Mouse (Mus musculus) heart, embryonic 13.5 days (tissue): Measurements from ENCODE around the gene Maml3. TPM values are rescaled to one million over a fixed set of nuclear protein-coding genes. Genes with fewer than 3 reads are reported as not detected.

ENCODE experiments used
- ATAC-seq: fragments of 200-750 bp; cut with Nextera tagmentation; 2 replicates; pipeline ENCODE4 v1.8.0; 2017; ENCODE audit warnings: moderate TSS enrichment; ENCODE audit not compliant: insufficient number of reproducible peaks, low FRiP score, low TSS enrichment; ENCODE audit errors: extremely low read depth
- H3K27ac ChIP-seq: fragments of 300-500 bp; sonication (generic); replicated peaks from 2 replicates; pipeline ENCODE4 v1.5.1; 2015; ENCODE audit warnings: moderate library complexity, mild to moderate bottlenecking, inconsistent platforms
- H3K27me3 ChIP-seq: fragments of 300-500 bp; sonication (generic); replicated peaks from 2 replicates; pipeline ENCODE4 v1.6.1; 2015; ENCODE audit warnings: mild to moderate bottlenecking, inconsistent platforms
- H3K36me3 ChIP-seq: fragments of 300-500 bp; sonication (generic); 2 replicates; pipeline ENCODE4 v1.6.1; 2015; ENCODE audit warnings: mild to moderate bottlenecking, inconsistent platforms
- H3K4me1 ChIP-seq: fragments of 300-500 bp; sonication (generic); 2 replicates; pipeline ENCODE4 v1.6.1; 2015; ENCODE audit warnings: inconsistent platforms
- H3K4me2 ChIP-seq: fragments of 300-500 bp; sonication (generic); 2 replicates; pipeline ENCODE4 v1.6.1; 2015; ENCODE audit warnings: inconsistent platforms, mild to moderate bottlenecking, moderate library complexity
- H3K4me3 ChIP-seq: fragments of 300-500 bp; sonication (generic); 2 replicates; pipeline ENCODE4 v1.5.1; 2015; ENCODE audit warnings: moderate library complexity, mild to moderate bottlenecking, inconsistent platforms
- H3K9ac ChIP-seq: fragments of 300-500 bp; sonication (generic); 2 replicates; pipeline ENCODE4 v1.6.1; 2015; ENCODE audit warnings: inconsistent platforms, mild to moderate bottlenecking, moderate library complexity
- H3K9me3 ChIP-seq: fragments of 300-500 bp; sonication (generic); 2 replicates; pipeline ENCODE4 v1.6.1; 2016; ENCODE audit warnings: inconsistent platforms
- WGBS: fragments of 180-500 bp; shearing (Covaris S2); methylation state at CpG from one replicate; pipeline ENCODE4 v1.1.7; 2015; ENCODE audit warnings: mixed read lengths; 5-methylcytosine and 5-hydroxymethylcytosine counted together
- polyA plus RNA-seq: library from polyadenylated mRNA; unstranded; fragments of >200 nt; fragmentation: Nextera tagmentation; extraction: Ambion mirVana; gene quantifications from 2 replicates; pipeline ENCODE4 v1.2.1, GENCODE M21; 2015

Maml3 gene
- polyA plus RNA-seq, 1 experiment from 2014 or later, result 2.1 TPM

- H3K36me3 ChIP-seq, result no peaks in the 10 kb centered on the region
- H3K27me3 ChIP-seq, result no peaks in the 10 kb centered on the region
- H3K9me3 ChIP-seq, result no peaks in the 10 kb centered on the region
- no peak overlapping the region for H3K9ac ChIP-seq
- H3K4me1 ChIP-seq, result peaks cover 23% of the 10 kb centered on the region
- H3K4me3 ChIP-seq, result no peak overlapping the region
- no peak overlapping the region for H3K4me2 ChIP-seq
- WGBS, result 77% methylated on average over 21 of the region's 21 CpGs
- no peak for ATAC-seq
- H3K27ac ChIP-seq, result no peak overlapping the region
These were observed 105.0 kb downstream of the Maml3 start for GRCm38 (mm10) chr3:51999671-52000437.

DNA sequence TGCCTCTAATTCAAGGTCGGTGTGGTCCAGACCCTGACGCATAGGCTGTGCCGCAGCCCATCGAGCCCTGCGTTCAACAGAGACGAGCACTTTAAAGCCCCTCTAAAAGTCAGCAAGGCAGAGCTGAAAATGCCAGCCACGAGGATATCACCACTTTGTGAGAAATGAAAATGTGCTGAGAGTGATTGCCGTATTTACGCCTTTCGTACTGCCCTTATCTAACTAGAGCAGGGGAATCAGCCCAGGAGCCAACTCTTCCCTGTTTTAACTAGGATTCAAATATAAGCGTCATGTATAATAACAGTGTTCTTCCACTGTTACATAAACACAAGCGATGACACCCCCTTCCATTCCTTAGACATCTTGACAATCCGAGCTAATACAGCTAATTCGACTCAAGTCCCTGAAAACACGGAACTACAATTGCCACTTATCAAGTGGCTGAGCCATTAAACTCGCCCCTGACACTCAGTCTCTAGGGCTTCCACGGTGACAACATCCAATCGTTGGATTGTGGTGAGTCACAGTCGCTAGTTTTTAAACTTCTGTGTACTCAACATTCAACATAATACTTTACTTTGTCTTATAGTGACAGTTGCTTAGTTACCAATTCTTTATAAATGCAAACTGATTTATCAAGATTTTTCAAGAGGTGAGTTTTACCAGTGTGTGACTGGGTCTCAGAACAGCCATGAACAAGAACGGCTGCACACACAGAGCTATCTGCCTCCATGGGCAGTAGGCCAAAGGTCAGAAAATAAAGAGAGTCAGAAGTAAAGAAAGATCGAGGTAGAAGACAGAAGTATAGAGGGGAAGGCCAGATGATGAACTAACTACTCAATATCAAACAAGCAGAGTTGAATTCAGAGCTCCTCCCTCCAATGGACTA is 106.1 kb downstream of the Maml3 start:
- peaks cover 23% of the 10 kb centered on the region for H3K4me1 ChIP-seq
- H3K4me3 ChIP-seq, result no peak overlapping the region
- H3K9me3 ChIP-seq, result no peaks in the 10 kb centered on the region
- no peaks in the 10 kb centered on the region for H3K27me3 ChIP-seq
- no peak for ATAC-seq
- no peaks in the 10 kb centered on the region for H3K36me3 ChIP-seq
- WGBS, result 59% methylated on average over 21 of the region's 21 CpGs
- no peak overlapping the region for H3K4me2 ChIP-seq
- H3K9ac ChIP-seq, result 0 out of 2 replicates have a peak overlapping the region, but pooled peaks have one; percentile 8
- no peak overlapping the region for H3K27ac ChIP-seq

DNA sequence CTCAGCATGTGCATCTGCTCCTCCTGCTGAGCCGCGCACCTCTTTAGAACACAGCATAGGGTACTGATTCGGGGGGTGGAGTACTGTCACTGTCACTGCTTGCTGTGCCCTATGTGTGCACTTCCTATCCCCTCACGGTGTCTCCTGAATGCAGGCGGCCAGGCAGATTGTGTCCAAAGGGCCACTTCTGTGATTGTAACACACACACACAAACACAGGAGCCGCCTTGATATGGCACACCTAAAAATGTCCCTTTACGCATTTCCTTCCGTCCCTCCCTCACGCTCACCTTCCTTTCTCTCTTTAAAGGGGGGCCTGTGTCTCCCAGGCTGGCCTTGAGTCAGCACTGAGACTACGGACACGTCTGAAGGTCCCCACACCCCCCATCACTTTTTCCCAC is 107.3 kb downstream of the Maml3 start:
- Histone ChIP-seq H3K9ac (no peak overlapping the region), H3K36me3 (no peaks in the 10 kb centered on the region), H3K9me3 (no peaks in the 10 kb centered on the region), H3K27ac (no peak overlapping the region), H3K4me2 (no peak overlapping the region), H3K27me3 (no peaks in the 10 kb centered on the region), H3K4me3 (no peak overlapping the region), H3K4me1 (peaks cover 19% of the 10 kb centered on the region)
- 79% methylated on average over 11 of the region's 11 CpGs for WGBS
- no peak for ATAC-seq

DNA sequence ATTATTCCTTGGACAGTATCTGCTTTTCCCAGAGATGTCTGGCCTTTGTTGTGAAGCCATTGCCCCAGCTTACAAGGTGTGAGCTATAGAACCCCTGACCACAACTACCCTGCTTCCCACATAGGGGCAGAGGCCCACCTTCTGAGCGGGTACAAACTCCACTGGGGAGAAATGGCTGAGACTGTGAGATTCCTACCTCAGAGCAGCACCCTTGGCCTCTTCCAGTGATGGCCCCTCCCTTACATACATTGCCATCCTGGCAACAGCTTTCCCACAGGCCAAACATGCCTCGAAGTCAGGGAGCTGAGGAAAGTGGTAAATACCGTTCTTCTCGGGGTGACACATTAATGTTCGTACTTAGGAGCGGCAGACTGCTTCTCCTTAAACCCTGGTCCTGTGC is 118.4 kb downstream of the Maml3 start:
- WGBS, result 76% methylated on average over 6 of the region's 6 CpGs
- no peak for ATAC-seq
- H3K4me1 ChIP-seq, result no peaks in the 10 kb centered on the region
- no peaks in the 10 kb centered on the region for H3K36me3 ChIP-seq
- H3K9me3 ChIP-seq, result no peaks in the 10 kb centered on the region
- no peak overlapping the region for H3K9ac ChIP-seq
- no peak overlapping the region for H3K4me3 ChIP-seq
- H3K4me2 ChIP-seq, result no peak overlapping the region
- no peaks in the 10 kb centered on the region for H3K27me3 ChIP-seq
- no peak overlapping the region for H3K27ac ChIP-seq

- no peak overlapping the region for H3K4me2 ChIP-seq
- no peak for ATAC-seq
- H3K27me3 ChIP-seq, result no peaks in the 10 kb centered on the region
- H3K4me1 ChIP-seq, result no peaks in the 10 kb centered on the region
- 70% methylated on average over 5 of the region's 5 CpGs for WGBS
- H3K36me3 ChIP-seq, result no peaks in the 10 kb centered on the region
- no peak overlapping the region for H3K4me3 ChIP-seq
- H3K27ac ChIP-seq, result no peak overlapping the region
- no peaks in the 10 kb centered on the region for H3K9me3 ChIP-seq
- no peak overlapping the region for H3K9ac ChIP-seq
These were observed 123.4 kb downstream of the Maml3 start for GRCm38 (mm10) chr3:51981496-51981895.

DNA sequence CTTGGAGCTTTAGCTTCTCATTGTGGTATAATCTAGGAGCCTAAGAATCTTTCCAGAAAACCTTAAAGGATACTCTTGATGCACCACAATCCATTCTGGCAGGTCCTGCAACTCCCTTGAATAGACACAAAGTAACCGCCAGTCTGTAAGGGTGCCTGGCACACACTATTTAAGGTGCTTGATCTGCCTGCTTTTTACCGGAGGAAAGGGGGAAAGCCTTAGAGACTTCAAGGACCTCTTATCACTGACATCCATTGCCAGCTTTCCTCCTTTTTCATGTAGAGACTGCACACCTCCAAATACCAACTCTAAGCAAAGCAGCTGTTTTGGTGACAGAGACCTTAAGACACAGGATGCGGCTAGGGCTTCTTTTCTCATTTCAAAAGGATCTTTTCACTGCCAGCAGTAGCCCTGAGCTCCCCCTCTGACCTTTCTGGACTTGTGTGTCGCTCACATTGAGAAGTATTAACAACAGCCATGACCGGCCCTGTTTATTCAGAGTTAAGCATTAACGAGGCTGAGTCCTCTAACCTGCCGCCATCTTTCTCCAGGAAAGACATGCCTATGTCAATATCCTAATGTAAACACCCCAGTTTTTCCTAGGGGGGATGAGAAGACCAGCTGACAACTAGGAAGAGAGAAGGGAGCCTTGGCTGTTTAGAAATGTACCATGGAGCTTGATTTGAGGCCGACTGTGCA is 127.1 kb downstream of the Maml3 start:
- ATAC-seq, result no peak
- WGBS, result 72% methylated on average over 8 of the region's 8 CpGs
- no peaks in the 10 kb centered on the region for H3K36me3 ChIP-seq
- H3K4me3 ChIP-seq, result no peak overlapping the region
- no peak overlapping the region for H3K27ac ChIP-seq
- H3K9me3 ChIP-seq, result no peaks in the 10 kb centered on the region
- H3K9ac ChIP-seq, result no peak overlapping the region
- H3K27me3 ChIP-seq, result no peaks in the 10 kb centered on the region
- 0 out of 2 replicates have a peak, but pooled peaks cover 2% of the 10 kb centered on the region for H3K4me1 ChIP-seq
- no peak overlapping the region for H3K4me2 ChIP-seq

GRCm38 (mm10) chr3:51974601-51975000 is 130.3 kb downstream of the Maml3 start:
- Histone ChIP-seq H3K9me3 (no peaks in the 10 kb centered on the region), H3K4me3 (no peak overlapping the region), H3K27me3 (no peaks in the 10 kb centered on the region), H3K4me2 (no peak overlapping the region), H3K36me3 (no peaks in the 10 kb centered on the region), H3K9ac (no peak overlapping the region), H3K27ac (no peak overlapping the region), H3K4me1 (0 out of 2 replicates have a peak, but pooled peaks cover 2% of the 10 kb centered on the region)
- 84% methylated on average over 7 of the region's 7 CpGs for WGBS
- ATAC-seq, result no peak

DNA sequence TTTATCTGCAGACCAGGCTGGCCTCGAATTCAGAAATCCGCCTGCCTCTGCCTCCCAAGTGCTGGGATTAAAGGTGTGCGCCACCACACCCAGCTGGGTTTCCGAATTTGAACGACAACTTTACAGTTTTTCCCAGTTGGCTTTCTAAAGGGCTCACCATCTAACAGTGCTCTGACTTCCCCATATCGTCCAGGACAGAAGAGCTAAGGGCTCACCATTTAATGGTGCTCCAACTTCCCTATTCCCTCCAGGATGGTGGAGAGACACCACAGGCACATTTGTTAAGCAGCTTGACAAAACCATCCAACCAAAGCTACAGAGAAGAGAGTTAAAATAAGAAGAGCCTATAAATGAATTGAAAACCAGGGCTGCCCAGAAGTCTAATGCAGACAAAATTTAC is 130.7 kb downstream of the Maml3 start:
- no peak for ATAC-seq
- H3K36me3 ChIP-seq, result no peaks in the 10 kb centered on the region
- no peaks in the 10 kb centered on the region for H3K27me3 ChIP-seq
- no peak overlapping the region for H3K4me3 ChIP-seq
- peaks cover 2% of the 10 kb centered on the region; the same call in 1 of the 2 replicates for H3K4me1 ChIP-seq
- 84% methylated on average over 6 of the region's 6 CpGs for WGBS
- H3K4me2 ChIP-seq, result no peak overlapping the region
- H3K9me3 ChIP-seq, result no peaks in the 10 kb centered on the region
- no peak overlapping the region for H3K9ac ChIP-seq
- H3K27ac ChIP-seq, result no peak overlapping the region

DNA sequence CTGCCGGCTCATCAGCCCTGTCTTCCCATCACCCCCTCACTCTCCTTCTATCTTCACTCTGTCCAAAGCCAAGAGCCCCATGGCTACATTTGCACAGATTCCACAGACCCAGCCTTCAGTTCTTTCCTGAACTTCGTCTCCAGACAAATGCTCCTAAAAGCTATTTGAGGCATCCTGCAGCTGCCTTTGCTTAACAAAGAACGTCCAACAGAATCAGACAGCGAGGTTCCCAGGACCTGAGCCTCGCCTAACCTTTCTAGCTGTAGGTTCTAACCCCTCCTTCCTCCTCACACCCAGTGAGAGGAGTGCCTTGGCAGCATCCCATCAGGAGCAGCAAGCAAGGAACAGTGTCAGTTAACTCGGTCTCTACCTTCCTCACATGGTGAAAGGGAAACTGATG is 132.3 kb downstream of the Maml3 start:
- ATAC-seq, result no peak
- Histone ChIP-seq H3K36me3 (no peaks in the 10 kb centered on the region), H3K9ac (no peak overlapping the region), H3K4me2 (no peak overlapping the region), H3K4me3 (no peak overlapping the region), H3K27ac (no peak overlapping the region), H3K4me1 (peaks cover 2% of the 10 kb centered on the region; the same call in 1 of the 2 replicates), H3K9me3 (no peaks in the 10 kb centered on the region), H3K27me3 (no peaks in the 10 kb centered on the region)
- 58% methylated on average over 6 of the region's 6 CpGs for WGBS

GRCm38 (mm10) chr3:51970489-51970888 is 134.4 kb downstream of the Maml3 start:
- H3K4me1 ChIP-seq, result peaks cover 9% of the 10 kb centered on the region
- no peak overlapping the region for H3K9ac ChIP-seq
- WGBS, result 48% methylated on average over 2 of the region's 2 CpGs
- no peaks in the 10 kb centered on the region for H3K27me3 ChIP-seq
- H3K27ac ChIP-seq, result no peak overlapping the region
- H3K36me3 ChIP-seq, result no peaks in the 10 kb centered on the region
- no peak overlapping the region for H3K4me3 ChIP-seq
- H3K9me3 ChIP-seq, result no peaks in the 10 kb centered on the region
- no peak overlapping the region for H3K4me2 ChIP-seq
- no peak for ATAC-seq

DNA sequence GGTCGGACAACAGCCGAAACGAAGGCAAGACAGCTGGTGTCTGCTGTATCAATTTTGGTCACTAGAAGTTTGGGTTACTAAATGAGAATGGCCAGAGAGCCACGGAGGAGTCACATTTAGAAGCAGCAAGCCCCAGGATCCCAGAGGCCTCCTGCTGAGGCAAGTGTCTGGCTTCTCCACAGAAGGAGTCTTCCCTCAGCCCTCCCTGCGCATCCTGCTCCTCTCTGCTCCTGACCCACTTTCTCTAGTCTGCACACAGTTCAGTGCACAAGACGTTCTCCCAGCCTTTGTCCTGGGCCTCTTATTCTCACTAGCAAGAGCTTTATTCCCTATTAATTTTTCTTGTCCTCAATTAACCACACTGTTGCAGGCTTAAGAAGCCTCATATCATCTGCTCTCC is 135.4 kb downstream of the Maml3 start:
- no peak for ATAC-seq
- Histone ChIP-seq H3K27me3 (no peaks in the 10 kb centered on the region), H3K4me1 (peaks cover 17% of the 10 kb centered on the region), H3K36me3 (no peaks in the 10 kb centered on the region), H3K9me3 (no peaks in the 10 kb centered on the region), H3K4me2 (no peak overlapping the region), H3K9ac (no peak overlapping the region), H3K27ac (no peak overlapping the region), H3K4me3 (no peak overlapping the region)
- 77% methylated on average over 6 of the region's 6 CpGs for whole genome bisulfite sequencing
